Mouse (Mus musculus): ENCODE results near the gene Leap2. TPM values are rescaled to one million over a fixed set of nuclear protein-coding genes. Genes with fewer than 3 reads are reported as not detected.

Leap2 gene
- total and polyA plus RNA-seq, 2 experiments from 2014 or later: not detected

DNA sequence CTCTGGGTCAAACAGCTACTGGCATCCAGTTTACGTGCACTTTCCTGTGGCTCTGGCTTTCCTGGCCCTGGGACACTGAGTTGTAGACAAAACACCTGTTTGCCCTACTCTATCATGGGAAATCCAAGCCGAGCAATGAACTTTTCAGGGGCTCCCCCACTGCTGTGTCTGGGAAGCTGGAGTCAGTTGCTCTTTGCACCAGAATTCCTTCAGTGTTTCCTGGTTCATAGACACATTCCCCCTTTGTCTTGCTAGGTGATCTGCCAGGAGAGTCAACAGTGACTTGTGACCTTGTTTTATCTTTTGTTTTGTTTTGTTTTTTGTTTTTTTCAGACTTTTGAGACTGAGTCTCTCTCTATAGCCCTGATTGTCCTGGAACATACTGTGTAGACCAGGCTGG, 28.4 kb upstream of the Leap2 start:
- ATAC-seq (no peak), DNase-seq (no peak)
- H3K9ac ChIP-seq: no peak overlapping the region
- no peak overlapping the region for H3K27ac ChIP-seq (ENCODE audit: low read depth, low read length)
- no peak overlapping the region for H3K4me3 ChIP-seq (ENCODE audit: low read depth, low read length)
- H3K36me3 ChIP-seq (ENCODE audit: insufficient read depth): no peaks in the 10 kb centered on the region
- no peak overlapping the region for H3K4me2 ChIP-seq (ENCODE audit: low read depth)
- TF ChIP-seq CTCF (IDR thresholded peaks at IDR 0.05; ENCODE audit: low read depth): no peak
- WGBS: 78% methylated on average over 2 of the region's 2 CpGs
- H3K27me3 ChIP-seq (ENCODE audit: insufficient read depth, low read length): no peaks in the 10 kb centered on the region; the same call in 1 of the 2 replicates
- H3K4me1 ChIP-seq (ENCODE audit: insufficient read depth): no peaks in the 10 kb centered on the region
- H3K9me3 ChIP-seq (ENCODE audit: low read length): no peaks in the 10 kb centered on the region

DNA sequence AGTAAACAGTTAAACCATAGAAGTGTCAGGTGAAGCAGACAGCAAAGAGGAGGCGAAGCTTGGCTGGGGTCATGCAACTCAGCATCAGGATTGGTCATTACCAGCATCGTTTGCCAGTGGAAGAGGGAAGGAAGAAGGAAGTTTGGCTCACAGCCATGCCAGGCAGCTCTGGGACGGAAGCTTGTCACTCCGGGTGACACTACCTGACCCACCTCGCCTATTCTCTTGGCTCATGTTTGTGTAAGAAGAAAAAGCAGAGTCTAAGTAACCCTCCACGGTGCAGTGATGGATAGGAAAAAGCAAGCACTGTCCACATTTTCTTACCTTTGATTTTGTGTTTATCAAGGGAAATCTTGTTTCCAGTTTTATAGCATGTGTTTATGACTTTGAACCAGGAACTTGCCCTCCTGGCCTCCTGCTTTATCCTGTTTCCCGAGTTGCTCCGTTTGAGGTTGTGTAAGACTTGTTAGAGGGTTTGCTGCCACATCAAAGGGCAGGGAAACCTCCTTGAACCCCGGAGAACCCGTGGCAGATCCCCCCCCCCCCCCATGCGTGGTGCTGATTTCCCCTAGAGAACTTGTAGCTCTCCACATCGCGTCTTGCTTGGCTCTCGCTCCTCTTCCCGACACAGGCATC, 27.2 kb upstream of the Leap2 start:
- no peaks in the 10 kb centered on the region; the same call in 1 of the 2 replicates for H3K27me3 ChIP-seq (ENCODE audit: insufficient read depth, low read length)
- no peaks in the 10 kb centered on the region for H3K9me3 ChIP-seq (ENCODE audit: low read length)
- ATAC-seq (no peak), DNase-seq (no peak)
- no peak overlapping the region for H3K4me3 ChIP-seq (ENCODE audit: low read depth, low read length)
- no peak overlapping the region for H3K9ac ChIP-seq
- TF ChIP-seq CTCF (IDR thresholded peaks at IDR 0.05; ENCODE audit: low read depth): no peak
- H3K4me1 ChIP-seq (ENCODE audit: insufficient read depth): no peaks in the 10 kb centered on the region
- no peak overlapping the region for H3K4me2 ChIP-seq (ENCODE audit: low read depth)
- no peaks in the 10 kb centered on the region for H3K36me3 ChIP-seq (ENCODE audit: insufficient read depth)
- WGBS: 65% methylated on average over 15 of the region's 15 CpGs
- H3K27ac ChIP-seq (ENCODE audit: low read depth, low read length): no peak overlapping the region

GRCm38 (mm10) chr11:53448529-53448928, 25.6 kb upstream of the Leap2 start:
- H3K4me1 ChIP-seq (ENCODE audit: insufficient read depth): no peaks in the 10 kb centered on the region
- H3K36me3 ChIP-seq (ENCODE audit: insufficient read depth): no peaks in the 10 kb centered on the region
- no peaks in the 10 kb centered on the region for H3K27me3 ChIP-seq (ENCODE audit: insufficient read depth, low read length)
- H3K9ac ChIP-seq: no peak overlapping the region
- 72% methylated on average over 1 of the region's 1 CpGs for WGBS
- no peak overlapping the region for H3K4me3 ChIP-seq (ENCODE audit: low read depth, low read length)
- no peak for TF ChIP-seq CTCF (IDR thresholded peaks at IDR 0.05; ENCODE audit: low read depth)
- H3K9me3 ChIP-seq (ENCODE audit: low read length): no peaks in the 10 kb centered on the region
- no peak overlapping the region for H3K4me2 ChIP-seq (ENCODE audit: low read depth)
- no peak for DNase-seq
- H3K27ac ChIP-seq (ENCODE audit: low read depth, low read length): no peak overlapping the region
- ATAC-seq: no peak

- no peak overlapping the region for H3K4me2 ChIP-seq (ENCODE audit: low read depth)
- H3K36me3 ChIP-seq (ENCODE audit: insufficient read depth): no peaks in the 10 kb centered on the region
- ATAC-seq (no peak), DNase-seq (no peak)
- no peak overlapping the region for H3K9ac ChIP-seq
- H3K4me1 ChIP-seq (ENCODE audit: insufficient read depth): no peaks in the 10 kb centered on the region
- no peak overlapping the region for H3K4me3 ChIP-seq (ENCODE audit: low read depth, low read length)
- no peaks in the 10 kb centered on the region for H3K9me3 ChIP-seq (ENCODE audit: low read length)
- 90% methylated on average over 8 of the region's 8 CpGs for WGBS
- no peak for TF ChIP-seq CTCF (IDR thresholded peaks at IDR 0.05; ENCODE audit: low read depth)
- H3K27ac ChIP-seq (ENCODE audit: low read depth, low read length): no peak overlapping the region
- no peaks in the 10 kb centered on the region for H3K27me3 ChIP-seq (ENCODE audit: insufficient read depth, low read length)
Measured at GRCm38 (mm10) chr11:53447996-53448395, 25.0 kb upstream of the Leap2 start.

DNA sequence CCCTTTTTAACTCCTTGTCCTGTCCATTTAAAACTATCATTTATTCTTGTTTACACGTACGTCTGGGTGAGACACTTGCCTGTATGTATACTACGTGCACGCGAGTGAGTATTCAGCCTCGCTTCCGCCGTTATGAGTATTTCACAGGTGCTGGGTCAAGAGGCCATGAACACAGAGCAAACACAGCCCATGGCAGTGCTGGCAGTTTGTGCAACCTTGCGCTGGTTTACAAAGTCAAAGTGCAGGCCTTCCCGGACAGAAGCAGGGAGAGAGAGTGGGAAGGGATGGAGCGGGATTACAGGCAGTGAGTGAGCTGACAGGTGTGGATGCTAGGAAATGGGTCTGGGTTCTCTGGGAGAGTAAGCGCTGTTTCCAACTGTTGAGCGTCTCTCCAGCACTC, 23.2 kb upstream of the Leap2 start:
- WGBS: 89% methylated on average over 13 of the region's 13 CpGs
- no peak for TF ChIP-seq CTCF (IDR thresholded peaks at IDR 0.05; ENCODE audit: low read depth)

DNA sequence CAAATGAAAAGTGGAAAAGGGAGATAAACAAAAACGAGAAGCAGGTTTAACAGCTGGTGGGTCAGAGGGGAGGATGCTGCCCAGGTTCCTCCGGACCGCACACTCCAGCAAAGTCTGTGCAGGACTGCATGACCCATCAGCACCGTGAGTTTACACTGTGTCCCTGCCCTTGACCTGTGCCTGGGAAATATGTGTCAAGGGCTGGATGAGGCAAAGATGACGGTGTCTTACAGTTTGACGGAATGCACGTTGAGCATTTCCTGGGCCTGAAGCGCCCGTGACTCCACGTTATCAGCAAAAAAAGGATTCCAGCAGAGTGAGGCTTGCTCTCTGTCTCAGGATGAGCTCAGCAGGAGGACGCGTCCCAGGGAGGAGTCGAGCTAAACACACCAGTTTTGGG, 22.6 kb upstream of the Leap2 start:
- ATAC-seq: no peak
- Histone ChIP-seq H3K4me3 (ENCODE audit: low read depth, low read length) (no peak overlapping the region), H3K36me3 (ENCODE audit: insufficient read depth) (no peaks in the 10 kb centered on the region), H3K9ac (no peak overlapping the region), H3K9me3 (ENCODE audit: low read length) (no peaks in the 10 kb centered on the region), H3K4me2 (ENCODE audit: low read depth) (no peak overlapping the region), H3K27me3 (ENCODE audit: insufficient read depth, low read length) (no peaks in the 10 kb centered on the region), H3K4me1 (ENCODE audit: insufficient read depth) (no peaks in the 10 kb centered on the region), H3K27ac (ENCODE audit: low read depth, low read length) (no peak overlapping the region)
- TF ChIP-seq CTCF (IDR thresholded peaks at IDR 0.05; ENCODE audit: low read depth): no peak
- WGBS: 60% methylated on average over 13 of the region's 13 CpGs
- DNase-seq: no peak

More for the DNA sequence above, 23.2 kb upstream of the Leap2 start:
- Histone ChIP-seq H3K4me1 (ENCODE audit: insufficient read depth) (no peaks in the 10 kb centered on the region), H3K27me3 (ENCODE audit: insufficient read depth, low read length) (no peaks in the 10 kb centered on the region), H3K27ac (ENCODE audit: low read depth, low read length) (no peak overlapping the region), H3K9me3 (ENCODE audit: low read length) (no peaks in the 10 kb centered on the region), H3K9ac (no peak overlapping the region), H3K4me3 (ENCODE audit: low read depth, low read length) (no peak overlapping the region), H3K4me2 (ENCODE audit: low read depth) (no peak overlapping the region), H3K36me3 (ENCODE audit: insufficient read depth) (no peaks in the 10 kb centered on the region)
- ATAC-seq: no peak
- DNase-seq: no peak

DNA sequence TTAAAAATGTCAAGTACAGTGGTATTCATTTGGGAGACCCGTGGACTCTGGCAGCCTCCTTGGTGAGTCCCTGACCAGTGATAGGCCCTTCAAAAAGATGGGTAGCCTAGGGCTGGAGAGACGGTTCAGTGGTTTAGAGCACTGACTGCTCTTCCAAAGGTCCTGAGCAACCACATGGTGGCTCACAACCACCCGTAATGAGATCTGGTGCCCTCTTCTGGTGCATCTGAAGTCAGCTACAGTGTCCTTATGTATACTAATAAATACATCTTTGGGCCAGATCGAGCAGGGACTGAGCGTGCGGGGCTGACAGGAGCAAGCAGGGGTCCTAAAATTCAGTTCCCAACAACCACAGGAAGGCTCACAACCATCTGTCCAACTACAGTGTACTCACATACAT, 20.9 kb upstream of the Leap2 start:
- H3K36me3 ChIP-seq (ENCODE audit: insufficient read depth): no peaks in the 10 kb centered on the region
- H3K9ac ChIP-seq: no peak overlapping the region
- H3K9me3 ChIP-seq (ENCODE audit: low read length): no peaks in the 10 kb centered on the region
- no peak overlapping the region for H3K27ac ChIP-seq (ENCODE audit: low read depth, low read length)
- no peak overlapping the region for H3K4me3 ChIP-seq (ENCODE audit: low read depth, low read length)
- 38% methylated on average over 6 of the region's 6 CpGs for WGBS
- peak; percentile 59 for TF ChIP-seq CTCF (IDR thresholded peaks at IDR 0.05; ENCODE audit: low read depth)
- H3K27me3 ChIP-seq (ENCODE audit: insufficient read depth, low read length): no peaks in the 10 kb centered on the region
- H3K4me1 ChIP-seq (ENCODE audit: insufficient read depth): no peaks in the 10 kb centered on the region
- no peak for DNase-seq
- ATAC-seq: no peak
- H3K4me2 ChIP-seq (ENCODE audit: low read depth): no peak overlapping the region
